In genomic region chr15:100777020-100778016, GRCm38 (mm10) we compare ENCODE assay signal across 9 mouse cellular contexts. TPM values are rescaled to one million over a fixed set of nuclear protein-coding genes. Genes with fewer than 3 reads are reported as not detected.
DNase-seq lines count a peak whose midpoint lies in the region; ATAC-seq lines count a peak whose summit lies in the region.
"Had no signal": no experiment of that assay in that cellular context is flagged by ENCODE, and none has a peak within 500 bp of the region (broad histone marks: within the 10 kb centered on the region; RNA-seq: fewer than 3 reads in every experiment).

No protein-coding gene starts in this region.

- H3K9ac ChIP-seq in kidney, embryonic 16.5 days (replicated peaks; ENCODE audit: low read length) = no peak overlapping the region
- H3K9ac ChIP-seq in lung, embryonic 16.5 days (ENCODE audit: low read length) = no peak overlapping the region
- H3K9ac ChIP-seq: heart, embryonic 13.5 days had no signal

- WGBS in kidney, embryonic 16.5 days = 38% methylated on average over 32 of the region's 32 CpGs
- 22% methylated on average over 32 of the region's 32 CpGs for WGBS in lung, embryonic 16.5 days

- ATAC-seq in kidney, embryonic 16.5 days (ENCODE audit: low FRiP score, low TSS enrichment) = peak; percentile 84
- peak; percentile 93 for ATAC-seq in lung, embryonic 16.5 days (ENCODE audit: low read depth)
- no peak for ATAC-seq in cerebellum, adult (ENCODE audit: insufficient number of reproducible peaks, low FRiP score, low TSS enrichment)

- no peak overlapping the region for H3K4me3 ChIP-seq in kidney, embryonic 16.5 days (ENCODE audit: low read length)
- H3K4me3 ChIP-seq in lung, embryonic 16.5 days (ENCODE audit: low read length) = no peak overlapping the region
- H3K4me3 ChIP-seq: heart, embryonic 13.5 days had no signal

- DNase-seq in kidney, adult 18-20 months = no peak
- peak; percentile 86 for DNase-seq in NIH3T3 (ENCODE audit: low read depth)
- peak; percentile 41 for DNase-seq in embryo, embryonic 11 days
- DNase-seq in urinary bladder, postnatal 36 days (ENCODE audit: low spot score in 2 of 2) = peak; percentile 50 to 66
- no peak for DNase-seq in heart, postnatal 25 days (ENCODE audit: low spot score)

- H3K9me3 ChIP-seq in kidney, embryonic 16.5 days (ENCODE audit: low read length) = no peaks in the 10 kb centered on the region
- H3K9me3 ChIP-seq in lung, embryonic 16.5 days (ENCODE audit: control insufficient read depth, low read length) = no peaks in the 10 kb centered on the region
- H3K9me3 ChIP-seq: heart, embryonic 13.5 days had no signal

- no peaks in the 10 kb centered on the region for H3K36me3 ChIP-seq in kidney, embryonic 16.5 days (ENCODE audit: insufficient read depth, low read length)
- H3K36me3 ChIP-seq in lung, embryonic 16.5 days (ENCODE audit: control insufficient read depth, insufficient read depth, low read length) = no peaks in the 10 kb centered on the region
- H3K36me3 ChIP-seq: heart, embryonic 13.5 days had no signal

- H3K27ac ChIP-seq in kidney, embryonic 16.5 days (ENCODE audit: low read length) = no peak overlapping the region
- H3K27ac ChIP-seq in lung, embryonic 16.5 days (ENCODE audit: low read length) = no peak overlapping the region
- H3K27ac ChIP-seq: heart, embryonic 13.5 days had no signal

- no peak overlapping the region for H3K4me2 ChIP-seq in kidney, embryonic 16.5 days (replicated peaks; ENCODE audit: low read depth, low read length)
- H3K4me2 ChIP-seq in lung, embryonic 16.5 days (ENCODE audit: low read depth, low read length) = peak overlapping the region; percentile 20; the same call in 1 of the 2 replicates
- H3K4me2 ChIP-seq: heart, embryonic 13.5 days had no signal

- H3K4me1 ChIP-seq in kidney, embryonic 16.5 days (ENCODE audit: insufficient read depth, low read length) = peaks cover 5% of the 10 kb centered on the region; the same call in 1 of the 2 replicates
- peaks cover 11% of the 10 kb centered on the region for H3K4me1 ChIP-seq in lung, embryonic 16.5 days (replicated peaks; ENCODE audit: control insufficient read depth, insufficient read depth, low read length)

- intact Hi-C loops in heart, postnatal 25 days (cut with DNase I) = no loop called here

- no peaks in the 10 kb centered on the region for H3K27me3 ChIP-seq in kidney, embryonic 16.5 days (ENCODE audit: insufficient read depth, low read length)
- peaks cover 11% of the 10 kb centered on the region for H3K27me3 ChIP-seq in lung, embryonic 16.5 days (ENCODE audit: control insufficient read depth, insufficient read depth, low read depth, low read length)

RNA-seq across cellular contexts. Expression of gene Slc4a8, which starts 15.8 kb away (rescaled TPM):
- polyA plus RNA-seq in kidney, embryonic 16.5 days (2015; fragmentation: Nextera tagmentation; extraction: Ambion mirVana) = 8.4 and 8.7 TPM in 2 replicates
- polyA plus RNA-seq in lung, embryonic 16.5 days (2015; fragmentation: Nextera tagmentation; extraction: Ambion mirVana) = 2.5 and 4.2 TPM in 2 replicates
- 1 to 10 TPM; 3.0 to 3.9 TPM for total RNA-seq in heart, postnatal 25 days (2021)

RNA-seq across cellular contexts. Expression of gene Galnt6, which starts 48.1 kb away (rescaled TPM):
- 0.87 and 1.1 TPM in 2 replicates for polyA plus RNA-seq in kidney, embryonic 16.5 days (2015; fragmentation: Nextera tagmentation; extraction: Ambion mirVana)
- polyA plus RNA-seq in lung, embryonic 16.5 days (2015; fragmentation: Nextera tagmentation; extraction: Ambion mirVana) = 0.67 and 1.3 TPM in 2 replicates
- 1 to 10 TPM in 1 of 2 experiments, under 1 TPM in 1; 0.99 to 1.2 TPM for total RNA-seq in heart, postnatal 25 days (2021)

Comparison
In these comparisons a context has a peak if more than half of its experiments do, and no peak if none do; other contexts are left out.
1. DNase-seq: peak in NIH3T3 (single experiment), embryo, embryonic 11 days (single experiment) and urinary bladder, postnatal 36 days (2 of 2); none in kidney, adult 18-20 months (single experiment) and heart, postnatal 25 days (single experiment).